Mouse (Mus musculus): ENCODE data around the gene Lipc. TPM values are rescaled to one million over a fixed set of nuclear protein-coding genes. Genes with fewer than 3 reads are reported as not detected.

Gene Lipc
- polyA plus RNA-seq, 1 experiment from 2014 or later, result not detected

GRCm38 (mm10) chr9:70829784-70830488 is 122.1 kb downstream of the Lipc start:
- ATAC-seq (ENCODE audit: low FRiP score, low read depth), result no peak
- WGBS, result 72% methylated on average over 7 of the region's 7 CpGs
- no peak overlapping the region for H3K27ac ChIP-seq
- H3K4me2 ChIP-seq (replicated peaks), result no peak overlapping the region
- no peak overlapping the region for H3K9ac ChIP-seq
- no peak overlapping the region for H3K4me3 ChIP-seq
- H3K4me1 ChIP-seq, result no peaks in the 10 kb centered on the region
- no peaks in the 10 kb centered on the region for H3K36me3 ChIP-seq
- no peaks in the 10 kb centered on the region for H3K9me3 ChIP-seq
- H3K27me3 ChIP-seq (replicated peaks), result no peaks in the 10 kb centered on the region

GRCm38 (mm10) chr9:70827911-70828310 is 124.1 kb downstream of the Lipc start:
- 91% methylated on average over 6 of the region's 6 CpGs for WGBS
- no peak for ATAC-seq (ENCODE audit: low FRiP score, low read depth)

GRCm38 (mm10) chr9:70824103-70824502 is 127.9 kb downstream of the Lipc start:
- H3K4me1 ChIP-seq, result no peaks in the 10 kb centered on the region
- no peaks in the 10 kb centered on the region for H3K36me3 ChIP-seq
- H3K27ac ChIP-seq, result no peak overlapping the region
- no peak overlapping the region for H3K4me2 ChIP-seq (replicated peaks)
- no peak for ATAC-seq (ENCODE audit: low FRiP score, low read depth)
- H3K9ac ChIP-seq, result no peak overlapping the region
- no peaks in the 10 kb centered on the region for H3K9me3 ChIP-seq
- no peak overlapping the region for H3K4me3 ChIP-seq
- WGBS, result 85% methylated on average over 3 of the region's 3 CpGs
- no peaks in the 10 kb centered on the region for H3K27me3 ChIP-seq (replicated peaks)

More at GRCm38 (mm10) chr9:70827911-70828310, 124.1 kb downstream of the Lipc start:
- no peaks in the 10 kb centered on the region for H3K9me3 ChIP-seq
- no peak overlapping the region for H3K27ac ChIP-seq
- no peaks in the 10 kb centered on the region for H3K36me3 ChIP-seq
- H3K4me2 ChIP-seq (replicated peaks), result no peak overlapping the region
- no peaks in the 10 kb centered on the region for H3K4me1 ChIP-seq
- no peak overlapping the region for H3K9ac ChIP-seq
- H3K4me3 ChIP-seq, result no peak overlapping the region
- no peaks in the 10 kb centered on the region for H3K27me3 ChIP-seq (replicated peaks)

- Histone ChIP-seq H3K4me2 (replicated peaks) (no peak overlapping the region), H3K4me1 (peaks cover 13% of the 10 kb centered on the region), H3K4me3 (no peak overlapping the region), H3K9me3 (no peaks in the 10 kb centered on the region), H3K27me3 (replicated peaks) (no peaks in the 10 kb centered on the region), H3K27ac (no peak overlapping the region), H3K9ac (no peak overlapping the region), H3K36me3 (no peaks in the 10 kb centered on the region)
- WGBS, result 87% methylated on average over 14 of the region's 14 CpGs
- ATAC-seq (ENCODE audit: low FRiP score, low read depth), result no peak
These were observed 133.3 kb downstream of the Lipc start for GRCm38 (mm10) chr9:70818739-70819138.

GRCm38 (mm10) chr9:70817396-70817795 is 134.6 kb downstream of the Lipc start:
- H3K27me3 ChIP-seq (replicated peaks), result no peaks in the 10 kb centered on the region
- no peaks in the 10 kb centered on the region for H3K36me3 ChIP-seq
- no peak overlapping the region for H3K27ac ChIP-seq
- peaks cover 13% of the 10 kb centered on the region for H3K4me1 ChIP-seq
- ATAC-seq (ENCODE audit: low FRiP score, low read depth), result no peak
- no peaks in the 10 kb centered on the region for H3K9me3 ChIP-seq
- no peak overlapping the region for H3K4me2 ChIP-seq (replicated peaks)
- H3K4me3 ChIP-seq, result no peak overlapping the region
- WGBS, result 21% methylated on average over 1 of the region's 1 CpGs
- H3K9ac ChIP-seq, result no peak overlapping the region

GRCm38 (mm10) chr9:70816701-70817305 is 135.2 kb downstream of the Lipc start:
- no peaks in the 10 kb centered on the region for H3K9me3 ChIP-seq
- H3K4me3 ChIP-seq, result no peak overlapping the region
- H3K36me3 ChIP-seq, result no peaks in the 10 kb centered on the region
- no peak overlapping the region for H3K27ac ChIP-seq
- peaks cover 13% of the 10 kb centered on the region for H3K4me1 ChIP-seq
- H3K4me2 ChIP-seq (replicated peaks), result no peak overlapping the region
- H3K27me3 ChIP-seq (replicated peaks), result no peaks in the 10 kb centered on the region
- WGBS, result 54% methylated on average over 14 of the region's 14 CpGs
- no peak for ATAC-seq (ENCODE audit: low FRiP score, low read depth)
- H3K9ac ChIP-seq, result no peak overlapping the region

- no peak for ATAC-seq (ENCODE audit: low FRiP score, low read depth)
These were observed 139.5 kb downstream of the Lipc start for GRCm38 (mm10) chr9:70812551-70812950.

GRCm38 (mm10) chr9:70807714-70808113 is 144.3 kb downstream of the Lipc start:
- WGBS, result 65% methylated on average over 11 of the region's 11 CpGs
- H3K36me3 ChIP-seq, result no peaks in the 10 kb centered on the region
- H3K4me2 ChIP-seq (replicated peaks), result no peak overlapping the region
- H3K4me3 ChIP-seq, result no peak overlapping the region
- H3K27ac ChIP-seq, result no peak overlapping the region
- H3K9me3 ChIP-seq, result no peaks in the 10 kb centered on the region
- ATAC-seq (ENCODE audit: low FRiP score, low read depth), result no peak
- H3K4me1 ChIP-seq, result 0 out of 2 replicates have a peak, but pooled peaks cover 2% of the 10 kb centered on the region
- H3K9ac ChIP-seq, result no peak overlapping the region
- H3K27me3 ChIP-seq (replicated peaks), result no peaks in the 10 kb centered on the region

More at GRCm38 (mm10) chr9:70812551-70812950, 139.5 kb downstream of the Lipc start:
- Histone ChIP-seq H3K4me1 (peaks cover 14% of the 10 kb centered on the region), H3K9me3 (no peaks in the 10 kb centered on the region), H3K4me3 (no peak overlapping the region), H3K4me2 (replicated peaks) (no peak overlapping the region), H3K27ac (no peak overlapping the region), H3K36me3 (no peaks in the 10 kb centered on the region), H3K9ac (no peak overlapping the region), H3K27me3 (replicated peaks) (no peaks in the 10 kb centered on the region)
- 93% methylated on average over 12 of the region's 12 CpGs for WGBS

- Histone ChIP-seq H3K9ac (no peak overlapping the region), H3K4me2 (replicated peaks) (no peak overlapping the region), H3K4me3 (no peak overlapping the region), H3K9me3 (no peaks in the 10 kb centered on the region), H3K36me3 (no peaks in the 10 kb centered on the region), H3K27me3 (replicated peaks) (no peaks in the 10 kb centered on the region), H3K4me1 (0 out of 2 replicates have a peak, but pooled peaks cover 2% of the 10 kb centered on the region), H3K27ac (no peak overlapping the region)
- no peak for ATAC-seq (ENCODE audit: low FRiP score, low read depth)
- WGBS, result 84% methylated on average over 1 of the region's 1 CpGs
These were observed 146.0 kb downstream of the Lipc start for GRCm38 (mm10) chr9:70806069-70806468.

GRCm38 (mm10) chr9:70802816-70803215 is 149.2 kb downstream of the Lipc start:
- Histone ChIP-seq H3K36me3 (no peaks in the 10 kb centered on the region), H3K27me3 (replicated peaks) (no peaks in the 10 kb centered on the region), H3K4me1 (peaks cover 7% of the 10 kb centered on the region; the same call in 1 of the 2 replicates), H3K9ac (no peak overlapping the region), H3K4me3 (no peak overlapping the region), H3K9me3 (no peaks in the 10 kb centered on the region), H3K27ac (no peak overlapping the region), H3K4me2 (replicated peaks) (no peak overlapping the region)
- WGBS, result 82% methylated on average over 3 of the region's 3 CpGs
- no peak for ATAC-seq (ENCODE audit: low FRiP score, low read depth)

- H3K27me3 ChIP-seq (replicated peaks), result no peaks in the 10 kb centered on the region
- H3K4me3 ChIP-seq, result no peak overlapping the region
- peaks cover 7% of the 10 kb centered on the region; the same call in 1 of the 2 replicates for H3K4me1 ChIP-seq
- ATAC-seq (ENCODE audit: low FRiP score, low read depth), result no peak
- H3K27ac ChIP-seq, result no peak overlapping the region
- WGBS, result 92% methylated on average over 3 of the region's 3 CpGs
- no peaks in the 10 kb centered on the region for H3K9me3 ChIP-seq
- H3K36me3 ChIP-seq, result no peaks in the 10 kb centered on the region
- no peak overlapping the region for H3K9ac ChIP-seq
- H3K4me2 ChIP-seq (replicated peaks), result no peak overlapping the region
These were observed 150.3 kb downstream of the Lipc start for GRCm38 (mm10) chr9:70801761-70802160.

- Histone ChIP-seq H3K4me2 (replicated peaks) (no peak overlapping the region), H3K4me3 (no peak overlapping the region), H3K27ac (no peak overlapping the region), H3K27me3 (replicated peaks) (no peaks in the 10 kb centered on the region), H3K9me3 (no peaks in the 10 kb centered on the region), H3K4me1 (peaks cover 7% of the 10 kb centered on the region; the same call in 1 of the 2 replicates), H3K36me3 (no peaks in the 10 kb centered on the region), H3K9ac (no peak overlapping the region)
- ATAC-seq (ENCODE audit: low FRiP score, low read depth), result no peak
- WGBS, result 75% methylated on average over 8 of the region's 8 CpGs
These were observed 151.3 kb downstream of the Lipc start for GRCm38 (mm10) chr9:70800588-70801315.

All from neural tube, embryonic 12.5 days (tissue).